Mouse (Mus musculus): ENCODE results near the gene Ggt6. TPM values are rescaled to one million over a fixed set of nuclear protein-coding genes. Genes with fewer than 3 reads are reported as not detected.
A peak's percentile ranks its signal among the peaks of the same experiment; 100 is the strongest.
"Not testable (repeated sequence)": the region's sequence is repeated elsewhere in the genome, so short reads cannot be mapped to it uniquely, and the experiment has no call there.

The Ggt6 gene
- polyA plus RNA-seq, 1 experiment = 3.7 TPM

GRCm38 (mm10) chr11:72410521-72411092 is 24.7 kb upstream of the Ggt6 start:
- no peak for DNase-seq (ENCODE audit: low spot score)

GRCm38 (mm10) chr11:72411093-72411921 is 24.0 kb upstream of the Ggt6 start, which contains the start of gene Smtnl2:
Gene Smtnl2 (minus strand): TSS chr11:72411713.
- peak; percentile 71 for DNase-seq (ENCODE audit: low spot score)

GRCm38 (mm10) chr11:72411945-72412344 is 23.4 kb upstream of the Ggt6 start:
- no peak for DNase-seq (ENCODE audit: low spot score)

GRCm38 (mm10) chr11:72413016-72413415 is 22.3 kb upstream of the Ggt6 start:
- no peak for DNase-seq (ENCODE audit: low spot score)

- DNase-seq (ENCODE audit: low spot score) = no peak
These were observed 21.6 kb upstream of the Ggt6 start for GRCm38 (mm10) chr11:72413601-72414190.

GRCm38 (mm10) chr11:72415155-72415554 is 20.2 kb upstream of the Ggt6 start:
- DNase-seq (ENCODE audit: low spot score) = no peak

- no peak for DNase-seq (ENCODE audit: low spot score)
These were observed 18.7 kb upstream of the Ggt6 start for GRCm38 (mm10) chr11:72416666-72417065.

GRCm38 (mm10) chr11:72417376-72417775 is 17.9 kb upstream of the Ggt6 start:
- no peak for DNase-seq (ENCODE audit: low spot score)

- DNase-seq (ENCODE audit: low spot score) = no peak
These were observed 17.1 kb upstream of the Ggt6 start for GRCm38 (mm10) chr11:72418227-72418626.

GRCm38 (mm10) chr11:72419006-72419405 is 16.3 kb upstream of the Ggt6 start:
- DNase-seq (ENCODE audit: low spot score) = no peak

- DNase-seq (ENCODE audit: low spot score) = no peak
These were observed 14.7 kb upstream of the Ggt6 start for GRCm38 (mm10) chr11:72420460-72421122.

- DNase-seq (ENCODE audit: low spot score) = no peak
These were observed 13.6 kb upstream of the Ggt6 start for GRCm38 (mm10) chr11:72421518-72422278.

GRCm38 (mm10) chr11:72423686-72424085 is 11.6 kb upstream of the Ggt6 start:
- no peak for DNase-seq (ENCODE audit: low spot score)

GRCm38 (mm10) chr11:72425201-72425600 is 10.1 kb upstream of the Ggt6 start:
- DNase-seq (ENCODE audit: low spot score) = no peak

- DNase-seq (ENCODE audit: low spot score) = no peak
These were observed 8.4 kb upstream of the Ggt6 start for GRCm38 (mm10) chr11:72426884-72427283.

GRCm38 (mm10) chr11:72428694-72429093 is 6.6 kb upstream of the Ggt6 start:
- peak; percentile 45 for DNase-seq (ENCODE audit: low spot score)

- DNase-seq (ENCODE audit: low spot score) = peak; percentile 38
These were observed 6.0 kb upstream of the Ggt6 start for GRCm38 (mm10) chr11:72429288-72429690.

GRCm38 (mm10) chr11:72430311-72431068 is 4.8 kb upstream of the Ggt6 start:
- DNase-seq (ENCODE audit: low spot score) = not testable (repeated sequence)

- DNase-seq (ENCODE audit: low spot score) = peak; percentile 22
These were observed 344 bp downstream of the Ggt6 start for GRCm38 (mm10) chr11:72435694-72436045.

GRCm38 (mm10) chr11:72436271-72436670 is 945 bp downstream of the Ggt6 start:
- DNase-seq (ENCODE audit: low spot score) = peak; percentile 32
